Mouse (Mus musculus) kidney, postnatal 4 days (tissue): ENCODE measurements around the gene Gm36210.
A peak's percentile ranks its signal among the peaks of the same experiment; 100 is the strongest.

Experiments
- DNase-seq, 2 experiments: peaks; one replicate each; pipeline ENCODE4 v3.0.0; 2021; ENCODE audit warnings: mixed read lengths in 2 of 2

Gm36210 gene

GRCm38 (mm10) chr7:4922931-4923565 is 16.7 kb upstream of the Gm36210 start:
- peak; percentile 74 to 81 for DNase-seq

- peak; percentile 84 to 89 for DNase-seq
Observed at GRCm38 (mm10) chr7:4922508-4922907, 16.2 kb upstream of the Gm36210 start.

GRCm38 (mm10) chr7:4921824-4922482 is 15.6 kb upstream of the Gm36210 start, which contains the start of gene Nat14:
Gene Nat14 (plus strand): TSS chr7:4922028.
- DNase-seq: no peak

GRCm38 (mm10) chr7:4920976-4921823 is 14.9 kb upstream of the Gm36210 start:
- peak; percentile 42 to 60 for DNase-seq

GRCm38 (mm10) chr7:4920496-4920895 is 14.2 kb upstream of the Gm36210 start:
- DNase-seq: no peak

GRCm38 (mm10) chr7:4919971-4920370 is 13.7 kb upstream of the Gm36210 start:
- no peak for DNase-seq

GRCm38 (mm10) chr7:4919096-4919495 is 12.8 kb upstream of the Gm36210 start:
- no peak for DNase-seq

GRCm38 (mm10) chr7:4918681-4919080 is 12.4 kb upstream of the Gm36210 start:
- DNase-seq: no peak

GRCm38 (mm10) chr7:4917494-4917893 is 11.2 kb upstream of the Gm36210 start:
- no peak for DNase-seq

- peak; percentile 45 to 60 for DNase-seq
Observed at GRCm38 (mm10) chr7:4915669-4916416, 9.5 kb upstream of the Gm36210 start.

GRCm38 (mm10) chr7:4915007-4915665 is 8.8 kb upstream of the Gm36210 start, which contains the start of gene Zfp628:
Gene Zfp628 (plus strand): TSS chr7:4915217.
- DNase-seq: peak; percentile 97

- no peak for DNase-seq
Observed at GRCm38 (mm10) chr7:4912248-4912647, 5.9 kb upstream of the Gm36210 start.

- DNase-seq: peak; percentile 88 to 89
Observed at GRCm38 (mm10) chr7:4911561-4911960, 5.2 kb upstream of the Gm36210 start.

GRCm38 (mm10) chr7:4902404-4902803 is 3.9 kb downstream of the Gm36210 start:
- no peak for DNase-seq

GRCm38 (mm10) chr7:4901171-4901570 is 5.1 kb downstream of the Gm36210 start:
- DNase-seq: peak; percentile 55 to 68

- DNase-seq: no peak
Observed at GRCm38 (mm10) chr7:4900523-4900851, 5.8 kb downstream of the Gm36210 start.

- peak; percentile 40 to 51 for DNase-seq
Observed at GRCm38 (mm10) chr7:4899649-4900522, 6.4 kb downstream of the Gm36210 start.

GRCm38 (mm10) chr7:4898851-4899648 is 7.3 kb downstream of the Gm36210 start:
- peak in 1 of 2 experiments; percentile 43 for DNase-seq

- DNase-seq: no peak
Observed at GRCm38 (mm10) chr7:4895186-4895585, 11.1 kb downstream of the Gm36210 start.

- no peak for DNase-seq
Observed at GRCm38 (mm10) chr7:4886680-4887079, 19.6 kb downstream of the Gm36210 start.
